Mouse (Mus musculus) layer of hippocampus, adult 18-20 months (tissue): Measurements from ENCODE around the gene Dnm1l. TPM values are rescaled to one million over a fixed set of nuclear protein-coding genes. Genes with fewer than 3 reads are reported as not detected.
"Not testable (repeated sequence)": the region's sequence is repeated elsewhere in the genome, so short reads cannot be mapped to it uniquely, and the experiment has no call there.

Experiments
- DNase-seq, 2 experiments: peaks; one replicate each; pipeline ENCODE4 v3.0.0; 2022; ENCODE audit warnings: low spot score in 2 of 2
- long read RNA-seq: library from polyadenylated mRNA; stranded (forward); transcript quantifications from one replicate; pipeline ENCODE4 v2.0.0, GENCODE M21; 2021
- total RNA-seq, 2 experiments: library from RNA; stranded (reverse); gene quantifications; 2 replicates each; pipeline ENCODE4 v1.2.3; 2021

The Dnm1l gene
- total RNA-seq: 100 to 1,000 TPM; 196 to 199 TPM
- long read RNA-seq, partial matches to known transcripts: 8 of 218 reads
- long read RNA-seq, other reads (novel, unspliced or antisense): 205 of 218 reads

GRCm38 (mm10) chr16:16358481-16359100, at the start of gene Dnm1l:
Gene Dnm1l (minus strand): TSS chr16:16358959.
- peak; percentile 90 to 94 for DNase-seq

- DNase-seq: not testable (repeated sequence)
Measured at GRCm38 (mm10) chr16:16367217-16367616, 8.5 kb upstream of the Dnm1l start.

GRCm38 (mm10) chr16:16359101-16359482, 333 bp upstream of the Dnm1l start:
- DNase-seq: not testable (repeated sequence)

- DNase-seq: no peak
Measured at GRCm38 (mm10) chr16:16357908-16358307, 851 bp downstream of the Dnm1l start.

- DNase-seq: no peak
Measured at GRCm38 (mm10) chr16:16346420-16346819, 12.3 kb downstream of the Dnm1l start.

- DNase-seq: no peak
Measured at GRCm38 (mm10) chr16:16325775-16326336, 32.9 kb downstream of the Dnm1l start.

- DNase-seq: no peak
Measured at GRCm38 (mm10) chr16:16311319-16311718, 47.4 kb downstream of the Dnm1l start.

GRCm38 (mm10) chr16:16303888-16304287, 54.9 kb downstream of the Dnm1l start:
- DNase-seq: no peak

GRCm38 (mm10) chr16:16303138-16303827, 55.5 kb downstream of the Dnm1l start:
- peak; percentile 26 to 30 for DNase-seq

- peak; percentile 93 to 97 for DNase-seq
Measured at GRCm38 (mm10) chr16:16302369-16303137, 56.2 kb downstream of the Dnm1l start, which contains the start of gene Yars2. Gene Yars2 (plus strand): TSS chr16:16302965.

GRCm38 (mm10) chr16:16273752-16274151, 85.0 kb downstream of the Dnm1l start:
- DNase-seq: no peak

GRCm38 (mm10) chr16:16272978-16273377, 85.8 kb downstream of the Dnm1l start:
- no peak for DNase-seq

GRCm38 (mm10) chr16:16262436-16262835, 96.3 kb downstream of the Dnm1l start:
- DNase-seq: no peak

Other genes with a start within 250 kb of the Dnm1l start
- 10 to 100 TPM; 48.1 to 54.2 TPM for gene Pkp2, start 145.6 kb downstream of the Dnm1l start, total RNA-seq
- 10 to 100 TPM; 22.3 to 23.4 TPM for gene Yars2, start 56.0 kb downstream of the Dnm1l start, total RNA-seq
- gene Fgd4, start 241.6 kb upstream of the Dnm1l start, total RNA-seq: 10 to 100 TPM; 46.4 to 50.1 TPM